Mouse (Mus musculus): ENCODE results near the gene A630023A22Rik. TPM values are rescaled to one million over a fixed set of nuclear protein-coding genes. Genes with fewer than 3 reads are reported as not detected.

Gene A630023A22Rik
- polyA plus RNA-seq (2012; rRNA removed; ENCODE audit: low replicate concordance): 0.10 TPM in 1 of 2 replicates, not detected in the other

DNA sequence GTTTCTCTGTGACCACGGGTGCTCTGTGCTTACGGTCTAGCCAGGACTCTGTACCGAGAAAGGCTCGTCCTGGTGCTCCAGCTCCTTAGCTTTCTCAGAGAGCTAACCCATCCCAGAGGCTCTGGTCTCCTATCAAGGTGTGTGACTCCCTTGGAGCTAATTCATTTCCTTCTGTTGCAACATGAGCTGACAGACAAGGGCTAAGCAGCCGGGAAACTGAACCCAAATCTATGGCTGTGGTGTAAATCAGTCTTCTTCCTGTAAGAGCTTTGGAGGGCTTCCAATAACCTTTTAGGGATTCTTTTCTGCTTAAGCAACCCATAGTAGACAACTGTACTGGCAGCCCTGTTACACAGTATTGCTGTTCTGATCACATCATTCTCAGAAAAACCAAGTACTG is at the start of gene A630023A22Rik:
TSS of gene A630023A22Rik (minus strand) at position 154 of the 400 bp plus-strand sequence.

DNA sequence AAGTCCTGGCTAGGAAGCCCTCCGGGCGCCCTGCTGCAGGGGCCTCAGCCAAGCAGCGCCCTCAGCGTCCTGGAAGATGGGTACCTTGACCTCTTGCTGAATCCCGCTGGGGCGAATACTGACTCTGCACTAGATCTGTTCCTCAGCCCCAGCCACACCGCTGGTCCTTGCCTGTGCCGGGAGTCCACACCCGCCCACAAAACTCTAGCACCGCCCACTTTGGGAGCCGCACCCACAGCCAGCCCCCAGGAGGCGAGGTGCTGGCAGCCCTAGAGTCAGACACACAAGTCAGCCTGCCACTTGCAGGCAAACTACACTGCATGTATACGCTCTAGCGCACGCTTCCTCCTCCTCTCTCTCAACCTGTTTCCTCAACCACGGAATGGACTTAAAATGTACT is 49.8 kb upstream of the A630023A22Rik start, which contains the start of gene Npy4r:
TSS of gene Npy4r (minus strand) at position 148 of the 400 bp plus-strand sequence.

DNA sequence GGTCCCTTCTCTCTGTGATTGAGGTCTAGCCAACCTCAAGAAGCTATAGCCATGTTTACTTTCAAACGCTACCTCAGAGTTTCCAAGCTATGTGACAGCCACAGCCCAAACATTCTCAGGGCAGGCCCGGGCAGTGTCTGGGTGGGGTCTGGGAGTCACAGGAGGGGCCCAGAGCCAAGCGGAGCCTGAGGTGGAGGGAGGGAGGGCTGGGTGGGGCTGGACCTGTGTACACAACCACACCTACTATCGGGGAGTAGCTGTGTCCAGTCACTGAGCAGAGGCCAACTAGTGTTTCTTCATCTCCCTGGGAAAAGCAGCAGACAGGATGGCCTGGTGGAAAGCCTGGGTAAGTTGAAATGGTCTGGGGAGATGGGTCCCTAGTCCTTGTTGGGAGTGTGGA is 16.8 kb downstream of the A630023A22Rik start, which contains the start of gene Anxa8:
TSS of gene Anxa8 (plus strand) at position 251 of the 400 bp plus-strand sequence.

GRCm38 (mm10) chr14:34052516-34052915 is 50.0 kb downstream of the A630023A22Rik start, which contains the start of gene Antxrl:
TSS of gene Antxrl (plus strand) at chr14:34052707.

DNA sequence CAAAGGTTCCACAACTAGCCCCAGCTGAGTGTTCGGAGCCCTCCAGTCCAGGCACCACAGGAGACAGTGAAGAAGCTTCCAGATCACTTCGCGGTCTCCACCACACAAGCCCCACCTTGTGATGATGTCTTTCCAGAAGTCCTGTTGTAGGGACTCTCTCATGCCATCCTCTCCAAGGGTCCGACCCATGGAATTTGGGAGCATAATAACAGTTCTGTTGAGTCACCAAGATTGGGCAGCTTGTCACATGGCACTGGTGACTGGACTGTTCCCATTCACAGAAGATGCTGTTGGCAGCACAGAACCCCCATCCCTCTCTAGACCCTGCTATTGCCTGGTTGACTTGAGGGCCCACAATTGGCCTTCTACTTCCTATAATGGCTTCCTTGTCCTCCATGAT is 86.2 kb downstream of the A630023A22Rik start, which contains the start of gene Gm5460:
TSS of gene Gm5460 (plus strand) at position 378 of the 400 bp plus-strand sequence.

DNA sequence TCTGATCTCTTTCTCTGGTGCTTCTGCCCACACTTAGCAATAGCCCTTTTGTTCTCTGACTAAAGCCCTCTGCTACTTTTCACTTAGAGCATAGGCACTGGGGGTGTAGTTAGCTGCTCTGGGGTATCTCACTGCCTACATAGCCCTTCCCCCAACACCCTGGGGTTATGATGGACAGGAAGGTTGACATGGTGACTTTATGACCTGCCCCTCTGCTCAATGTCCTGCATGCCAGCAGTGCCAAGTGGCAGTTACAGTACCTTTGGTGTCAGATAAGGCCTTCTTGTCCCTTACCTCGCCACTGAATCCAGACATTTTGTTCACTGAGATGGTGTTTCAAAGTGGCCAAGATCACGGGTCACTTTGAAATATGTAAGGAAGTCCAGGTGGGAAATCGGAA is 87.5 kb downstream of the A630023A22Rik start, which contains the start of gene Gm30083:
TSS of gene Gm30083 (minus strand) at position 120 of the 400 bp plus-strand sequence.

Other genes starting within 250 kb of the A630023A22Rik start
- 20.4 and 36.4 TPM in 2 replicates for gene Gdf10, start 179.2 kb downstream of the A630023A22Rik start, polyA plus RNA-seq (2012; rRNA removed; ENCODE audit: low replicate concordance)
- gene Gdf2, start 161.7 kb downstream of the A630023A22Rik start, polyA plus RNA-seq (2012; rRNA removed; ENCODE audit: low replicate concordance): 0.07 TPM in 1 of 2 replicates, not detected in the other
- not detected in 2 replicates for gene Rbp3, start 148.8 kb downstream of the A630023A22Rik start, polyA plus RNA-seq (2012; rRNA removed; ENCODE audit: low replicate concordance)
- not detected in 2 replicates for gene Zfp488, start 124.0 kb downstream of the A630023A22Rik start, polyA plus RNA-seq (2012; rRNA removed; ENCODE audit: low replicate concordance)
- not detected in 2 replicates for gene Gm30083, start 87.6 kb downstream of the A630023A22Rik start, polyA plus RNA-seq (2012; rRNA removed; ENCODE audit: low replicate concordance)
- gene Gm5460, start 86.0 kb downstream of the A630023A22Rik start, polyA plus RNA-seq (2012; rRNA removed; ENCODE audit: low replicate concordance): 1.5 and 1.7 TPM in 2 replicates
- not detected in 2 replicates for gene Antxrl, start 50.0 kb downstream of the A630023A22Rik start, polyA plus RNA-seq (2012; rRNA removed; ENCODE audit: low replicate concordance)
- gene Anxa8, start 16.8 kb downstream of the A630023A22Rik start, polyA plus RNA-seq (2012; rRNA removed; ENCODE audit: low replicate concordance): 3.0 and 23.3 TPM in 2 replicates
- gene Npy4r, start 49.7 kb upstream of the A630023A22Rik start, polyA plus RNA-seq (2012; rRNA removed; ENCODE audit: low replicate concordance): 0.07 and 0.32 TPM in 2 replicates
- 0.42 and 0.69 TPM in 2 replicates for gene Gprin2, start 98.9 kb upstream of the A630023A22Rik start, polyA plus RNA-seq (2012; rRNA removed; ENCODE audit: low replicate concordance)
- 10.9 and 11.4 TPM in 2 replicates for gene Syt15, start 116.8 kb upstream of the A630023A22Rik start, polyA plus RNA-seq (2012; rRNA removed; ENCODE audit: low replicate concordance)
- 2.2 and 3.2 TPM in 2 replicates for gene Shld2, start 207.7 kb upstream of the A630023A22Rik start, polyA plus RNA-seq (2012; rRNA removed; ENCODE audit: low replicate concordance)
- 76.9 and 149 TPM in 2 replicates for gene Glud1, start 208.0 kb upstream of the A630023A22Rik start, polyA plus RNA-seq (2012; rRNA removed; ENCODE audit: low replicate concordance)

All from mammary gland, adult 2 months (tissue).